Mouse (Mus musculus) liver, postnatal 0 days (tissue): ENCODE measurements around the gene Arhgef3. TPM values are rescaled to one million over a fixed set of nuclear protein-coding genes. Genes with fewer than 3 reads are reported as not detected.
A peak's percentile ranks its signal among the peaks of the same experiment; 100 is the strongest.

Source experiments
- ATAC-seq: fragments of 200-750 bp; cut with Nextera tagmentation; 2 replicates; pipeline ENCODE4 v1.8.0; 2017; ENCODE audit warnings: mild to moderate bottlenecking, moderate library complexity
- DNase-seq: peaks from one replicate; pipeline ENCODE4 v3.0.0-alpha.2; 2016
- H3K27ac ChIP-seq: fragments of 300-500 bp; sonication (generic); 2 replicates; pipeline ENCODE4 v1.5.1; 2014; ENCODE audit warnings: antibody characterized with exemption, moderate library complexity, mild to moderate bottlenecking, low read depth
- H3K27me3 ChIP-seq: fragments of 300-500 bp; sonication (generic); 2 replicates; pipeline ENCODE4 v1.6.1; 2014; ENCODE audit warnings: low read length, control low read depth, mixed read lengths; ENCODE audit not compliant: insufficient read depth
- H3K36me3 ChIP-seq: fragments of 300-500 bp; sonication (generic); replicated peaks from 2 replicates; pipeline ENCODE4 v1.6.1; 2014; ENCODE audit warnings: mild to moderate bottlenecking, control low read depth, low read length, moderate library complexity, mixed read lengths; ENCODE audit not compliant: insufficient read depth
- H3K4me1 ChIP-seq: fragments of 300-500 bp; sonication (generic); 2 replicates; pipeline ENCODE4 v1.6.1; 2014; ENCODE audit warnings: antibody characterized with exemption, mild to moderate bottlenecking, control low read depth; ENCODE audit not compliant: insufficient read depth
- H3K4me2 ChIP-seq: fragments of 300-500 bp; sonication (generic); 2 replicates; pipeline ENCODE4 v1.6.1; 2014; ENCODE audit warnings: low read depth, mild to moderate bottlenecking, low read length, moderate library complexity, mixed read lengths
- H3K4me3 ChIP-seq: fragments of 300-500 bp; sonication (generic); 2 replicates; pipeline ENCODE4 v1.5.1; 2014; ENCODE audit warnings: low read depth, low read length
- H3K9ac ChIP-seq: fragments of 300-500 bp; sonication (generic); replicated peaks from 2 replicates; pipeline ENCODE4 v1.6.1; 2014; ENCODE audit warnings: mild to moderate bottlenecking, moderate library complexity
- H3K9me3 ChIP-seq: fragments of 300-500 bp; sonication (generic); 2 replicates; pipeline ENCODE4 v1.6.1; 2016; ENCODE audit warnings: mild to moderate bottlenecking, control low read depth, low read length, mixed read lengths
- CTCF ChIP-seq: sonication (generic); IDR thresholded peaks from 2 replicates; pipeline ENCODE4 v1.5.1; 2016; ENCODE audit warnings: antibody characterized with exemption, low read depth
- EP300 ChIP-seq: IDR thresholded peaks from 2 replicates; pipeline ENCODE4 v1.6.1; 2016; ENCODE audit warnings: antibody characterized with exemption, low read depth, mild to moderate bottlenecking
- WGBS: fragments of 180-500 bp; shearing (Covaris S2); extraction: QIAGEN DNeasy Blood & Tissue Kit; methylation state at CpG from one replicate; pipeline ENCODE4 v1.1.7; 2014; ENCODE audit not compliant: insufficient replicate concordance; 5-methylcytosine and 5-hydroxymethylcytosine counted together
- polyA plus RNA-seq: library from polyadenylated mRNA; unstranded; fragments of >200 nt; fragmentation: Nextera tagmentation; extraction: Ambion mirVana; gene quantifications from 2 replicates; pipeline ENCODE4 v1.2.1, GENCODE M21; 2015

Arhgef3 gene
- polyA plus RNA-seq, 1 experiment from 2014 or later = 11.4 TPM

DNA sequence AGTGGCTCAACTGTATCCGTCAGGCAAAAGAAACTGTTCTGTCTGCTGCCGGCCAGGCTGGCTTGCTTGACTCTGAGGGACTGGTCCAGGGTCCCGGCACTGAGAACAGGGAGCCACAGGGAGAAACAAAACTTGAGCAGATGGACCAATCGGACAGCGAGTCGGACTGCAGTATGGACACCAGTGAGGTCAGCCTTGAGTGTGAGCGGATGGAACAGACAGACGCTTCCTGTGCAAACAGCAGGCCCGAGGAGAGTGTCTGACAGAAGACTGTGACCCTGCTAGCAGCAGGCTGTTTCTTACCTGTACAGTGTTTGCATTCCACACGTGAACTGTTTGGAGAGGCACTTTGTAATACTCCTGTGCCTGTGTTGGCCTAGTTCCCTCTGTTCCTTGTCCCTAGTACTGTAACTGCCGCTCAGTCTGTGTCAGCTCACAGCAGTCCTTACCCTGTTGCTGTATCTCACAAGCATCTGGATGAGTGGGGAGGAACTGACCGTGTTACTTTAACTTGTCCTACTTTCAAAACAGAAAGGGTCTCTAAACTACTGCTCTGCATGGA, 287.1 kb downstream of the Arhgef3 start:
- no peak for DNase-seq
- ATAC-seq = no peak
- no peak overlapping the region for H3K4me3 ChIP-seq
- H3K27ac ChIP-seq = peak overlapping the region; percentile 76
- H3K9ac ChIP-seq = no peak overlapping the region
- WGBS = 73% methylated on average over 12 of the region's 12 CpGs
- H3K4me2 ChIP-seq = no peak overlapping the region
- H3K9me3 ChIP-seq = no peaks in the 10 kb centered on the region
- no peaks in the 10 kb centered on the region for H3K27me3 ChIP-seq
- TF ChIP-seq EP300 (no peak), CTCF (no peak)
- H3K36me3 ChIP-seq = peaks cover 63% of the 10 kb centered on the region
- peaks cover 3% of the 10 kb centered on the region for H3K4me1 ChIP-seq

DNA sequence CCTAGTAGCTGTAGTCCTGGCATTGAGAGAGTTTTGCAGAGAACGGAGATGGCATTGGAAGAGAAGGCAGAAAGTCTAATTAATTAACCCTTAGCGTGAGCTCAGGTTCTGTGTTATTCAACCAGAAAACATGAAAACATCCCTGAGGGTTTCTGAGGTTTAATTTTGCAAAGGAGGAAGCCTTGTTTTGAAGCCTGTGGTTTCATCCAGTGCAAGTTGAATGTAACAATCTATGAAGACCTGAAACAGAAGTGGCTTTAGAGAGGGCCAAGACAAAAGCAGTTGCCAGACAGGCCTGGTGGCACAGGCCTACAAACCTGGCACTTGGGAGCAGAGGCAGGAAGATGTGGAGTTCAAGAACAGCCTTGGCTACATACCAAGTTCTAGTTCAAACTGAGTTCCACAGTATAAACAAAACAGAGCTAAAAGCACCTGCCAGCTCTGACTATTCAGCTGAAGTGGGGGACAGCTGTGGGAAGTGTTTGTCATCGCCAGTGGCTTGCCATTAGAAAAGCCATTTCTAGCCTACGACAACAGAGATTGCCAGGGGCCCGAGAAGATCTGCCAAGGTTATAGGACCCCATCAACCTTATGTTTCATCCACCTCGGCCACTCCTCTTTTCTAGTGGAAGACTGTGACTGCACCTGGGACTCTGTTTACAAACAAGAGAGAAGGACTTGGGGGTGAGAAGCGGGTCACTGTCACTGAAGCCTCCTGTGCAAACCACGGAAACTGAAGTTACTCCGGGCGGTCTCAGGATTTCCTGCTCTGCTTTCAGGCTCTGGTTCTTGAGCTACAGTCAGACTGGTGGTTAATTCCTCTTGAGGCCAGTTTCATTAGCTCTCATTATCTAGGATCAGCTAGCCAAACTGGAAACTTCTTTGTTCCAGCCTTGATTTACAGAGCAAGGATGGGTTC, 287.9 kb downstream of the Arhgef3 start:
- Histone ChIP-seq H3K9me3 (no peaks in the 10 kb centered on the region), H3K27me3 (no peaks in the 10 kb centered on the region), H3K9ac (no peak overlapping the region), H3K4me1 (peaks cover 3% of the 10 kb centered on the region), H3K27ac (peak overlapping the region; percentile 76), H3K4me2 (no peak overlapping the region), H3K4me3 (no peak overlapping the region), H3K36me3 (peaks cover 56% of the 10 kb centered on the region)
- WGBS = 49% methylated on average over 10 of the region's 10 CpGs
- no peak for DNase-seq
- TF ChIP-seq EP300 (no peak), CTCF (no peak)
- ATAC-seq = peak; percentile 10; the same call in 1 of the 2 replicates

DNA sequence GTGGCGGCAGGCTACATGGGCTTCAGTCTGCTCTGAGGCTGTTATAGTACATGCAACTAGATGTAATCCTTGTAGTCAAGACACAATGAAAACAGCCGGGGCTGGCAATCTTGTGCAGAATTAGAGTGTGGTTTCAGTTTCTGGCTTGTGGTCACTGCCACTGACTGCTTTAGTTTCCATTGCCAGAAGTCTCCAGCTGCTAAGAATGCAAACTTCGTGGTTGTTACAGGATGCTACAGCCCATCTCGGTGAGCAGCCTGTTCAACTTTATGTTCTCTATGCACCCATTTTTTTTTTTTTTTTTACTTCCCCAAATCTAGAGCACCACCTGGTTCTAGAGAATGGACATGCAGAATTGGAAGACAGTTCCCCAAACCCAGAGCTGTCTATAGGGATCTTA, 290.8 kb downstream of the Arhgef3 start:
- no peak overlapping the region for H3K9ac ChIP-seq
- 0 out of 2 replicates have a peak overlapping the region, but pooled peaks have one; percentile 38 for H3K4me2 ChIP-seq
- no peaks in the 10 kb centered on the region for H3K9me3 ChIP-seq
- TF ChIP-seq EP300 (no peak), CTCF (no peak)
- peaks cover 30% of the 10 kb centered on the region for H3K36me3 ChIP-seq
- peaks cover 3% of the 10 kb centered on the region for H3K4me1 ChIP-seq
- DNase-seq (peak; percentile 32), ATAC-seq (peak; percentile 27)
- peak overlapping the region; percentile 71 for H3K27ac ChIP-seq
- no peaks in the 10 kb centered on the region for H3K27me3 ChIP-seq
- 39% methylated on average over 4 of the region's 4 CpGs for WGBS
- no peak overlapping the region for H3K4me3 ChIP-seq

DNA sequence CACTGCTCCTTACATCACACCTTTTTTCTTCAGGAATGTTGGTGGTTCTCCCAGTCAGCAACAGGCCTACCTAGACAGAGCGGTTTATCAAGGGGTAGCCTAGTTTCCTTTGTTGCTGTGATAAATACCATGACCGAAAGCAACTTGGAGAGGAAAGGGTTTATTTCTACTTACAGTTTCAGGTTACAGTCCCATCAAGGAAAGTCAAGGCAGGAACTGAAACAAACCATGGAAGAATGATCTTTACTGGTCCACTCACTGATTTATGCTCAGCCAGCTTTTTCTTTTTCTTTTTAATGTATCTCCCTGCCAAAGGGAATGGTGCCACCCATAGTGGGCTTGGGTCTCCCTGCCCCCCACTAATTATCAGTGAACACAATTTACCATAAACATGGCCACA, 291.2 kb downstream of the Arhgef3 start:
- H3K36me3 ChIP-seq = peaks cover 26% of the 10 kb centered on the region
- H3K9ac ChIP-seq = no peak overlapping the region
- no peak for ATAC-seq
- TF ChIP-seq CTCF = no peak
- no peak for TF ChIP-seq EP300
- WGBS = 80% methylated on average over 2 of the region's 2 CpGs
- H3K4me3 ChIP-seq = no peak overlapping the region
- no peak for DNase-seq
- H3K4me2 ChIP-seq = no peak overlapping the region
- H3K9me3 ChIP-seq = no peaks in the 10 kb centered on the region
- no peaks in the 10 kb centered on the region for H3K27me3 ChIP-seq
- peaks cover 3% of the 10 kb centered on the region for H3K4me1 ChIP-seq
- H3K27ac ChIP-seq = 0 out of 2 replicates have a peak overlapping the region, but pooled peaks have one; percentile 1

DNA sequence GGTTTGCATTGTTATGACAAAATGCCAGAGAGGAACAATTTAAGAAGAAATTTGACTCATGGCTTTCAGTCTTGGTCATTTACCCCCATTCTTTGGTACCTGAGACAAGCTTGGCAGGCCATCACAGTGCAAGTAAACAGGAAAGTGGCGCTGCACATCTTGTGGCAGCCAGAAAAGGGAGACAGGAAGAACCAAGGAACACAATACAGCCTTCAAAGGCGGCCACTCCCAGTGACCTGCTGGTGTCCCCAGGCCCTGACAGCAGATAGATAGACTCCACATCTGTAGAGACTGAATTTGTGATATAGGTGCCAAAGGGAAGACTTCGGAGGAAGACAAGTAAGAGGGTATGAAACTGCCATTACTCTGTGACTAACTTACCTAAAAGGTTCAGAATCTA, 293.5 kb downstream of the Arhgef3 start:
- no peaks in the 10 kb centered on the region for H3K4me1 ChIP-seq
- no peaks in the 10 kb centered on the region for H3K9me3 ChIP-seq
- no peak overlapping the region for H3K27ac ChIP-seq
- H3K4me2 ChIP-seq = no peak overlapping the region
- H3K9ac ChIP-seq = no peak overlapping the region
- H3K27me3 ChIP-seq = no peaks in the 10 kb centered on the region
- 80% methylated on average over 3 of the region's 3 CpGs for WGBS
- TF ChIP-seq CTCF = no peak
- TF ChIP-seq EP300 = no peak
- DNase-seq (no peak), ATAC-seq (no peak)
- H3K36me3 ChIP-seq = peaks cover 12% of the 10 kb centered on the region; the same call in 1 of the 2 replicates
- no peak overlapping the region for H3K4me3 ChIP-seq

DNA sequence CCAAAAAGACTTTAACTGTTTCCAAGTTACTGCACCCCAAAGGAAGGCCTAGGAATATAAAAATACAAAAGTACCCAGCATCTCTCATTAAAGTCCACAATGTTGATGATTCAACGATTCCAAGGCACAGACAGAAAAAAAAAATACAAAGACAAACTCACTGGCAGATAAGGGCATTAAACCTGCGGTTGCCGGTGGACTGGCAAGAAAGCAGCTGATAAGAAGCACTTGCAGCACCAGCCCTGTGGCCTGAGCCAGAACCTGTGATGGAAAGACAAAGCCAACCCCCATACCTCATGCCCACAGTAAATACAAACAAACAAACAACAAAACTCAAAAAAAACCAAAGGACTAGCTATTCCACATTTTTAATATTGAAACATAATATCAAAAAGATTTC, 295.0 kb downstream of the Arhgef3 start:
- Histone ChIP-seq H3K4me3 (no peak overlapping the region), H3K9me3 (no peaks in the 10 kb centered on the region), H3K36me3 (0 out of 2 replicates have a peak, but pooled peaks cover 2% of the 10 kb centered on the region), H3K4me2 (no peak overlapping the region), H3K4me1 (no peaks in the 10 kb centered on the region), H3K27me3 (no peaks in the 10 kb centered on the region), H3K9ac (no peak overlapping the region), H3K27ac (no peak overlapping the region)
- DNase-seq = no peak
- TF ChIP-seq CTCF = no peak
- no peak for TF ChIP-seq EP300
- no peak for ATAC-seq
- 46% methylated on average over 3 of the region's 3 CpGs for WGBS
